Mouse (Mus musculus): ENCODE results near the gene Cap2.

Cap2 gene

DNA sequence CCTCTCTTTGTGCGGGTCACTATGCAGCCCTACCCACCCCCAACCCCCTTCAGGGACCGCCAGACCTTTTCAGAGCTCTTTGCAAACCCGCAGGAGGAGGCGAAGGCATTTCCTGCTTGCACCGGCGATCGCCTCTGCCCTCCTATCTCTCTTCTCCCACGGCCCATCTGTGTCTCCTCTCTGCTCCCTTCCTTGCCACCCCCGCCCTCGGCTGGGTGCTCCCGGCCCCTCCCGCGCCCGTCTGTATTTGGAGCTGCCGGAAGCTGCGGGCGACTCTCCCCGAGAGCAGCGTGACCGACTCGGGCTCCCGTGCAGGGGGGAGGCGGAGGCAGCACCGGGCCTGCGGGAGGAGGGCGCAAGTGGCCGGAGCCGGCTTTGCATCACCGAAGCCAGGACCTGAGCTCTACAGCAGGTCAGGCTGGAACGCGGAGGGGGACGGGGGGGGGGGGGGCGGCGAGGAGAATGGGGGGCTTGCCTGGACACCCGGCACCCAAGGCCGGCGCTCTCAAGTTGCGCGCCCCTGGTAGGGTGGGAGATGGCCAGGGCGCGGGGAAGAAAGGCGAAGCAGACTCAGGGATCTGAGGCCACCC lies at the start of gene Cap2:
Gene Cap2 (plus strand): TSS at position 49 of the 590 bp plus-strand sequence.
- no peak for DNase-seq (ENCODE audit: extremely low read depth, low read depth, low spot score)

DNA sequence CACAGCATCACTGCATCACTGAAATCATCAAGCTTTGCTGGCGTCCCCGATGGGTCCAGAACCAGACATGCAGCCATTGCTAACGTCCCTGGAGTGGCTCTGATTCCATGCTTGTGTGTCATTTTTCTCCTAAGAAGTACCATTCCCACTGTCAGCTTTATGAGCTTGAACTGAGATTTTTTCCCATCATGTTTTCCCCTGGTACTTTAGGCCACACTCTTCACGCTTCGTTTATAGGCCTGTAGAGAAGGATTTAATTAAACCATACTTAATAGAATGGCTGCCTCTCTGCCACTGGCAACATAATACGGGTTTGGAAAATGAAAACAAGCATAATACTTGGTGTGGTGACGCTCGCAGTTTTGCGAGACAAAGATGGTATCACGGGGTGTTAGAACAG lies 42.1 kb upstream of the Cap2 start:
- DNase-seq (ENCODE audit: extremely low read depth, low read depth, low spot score) = no peak

DNA sequence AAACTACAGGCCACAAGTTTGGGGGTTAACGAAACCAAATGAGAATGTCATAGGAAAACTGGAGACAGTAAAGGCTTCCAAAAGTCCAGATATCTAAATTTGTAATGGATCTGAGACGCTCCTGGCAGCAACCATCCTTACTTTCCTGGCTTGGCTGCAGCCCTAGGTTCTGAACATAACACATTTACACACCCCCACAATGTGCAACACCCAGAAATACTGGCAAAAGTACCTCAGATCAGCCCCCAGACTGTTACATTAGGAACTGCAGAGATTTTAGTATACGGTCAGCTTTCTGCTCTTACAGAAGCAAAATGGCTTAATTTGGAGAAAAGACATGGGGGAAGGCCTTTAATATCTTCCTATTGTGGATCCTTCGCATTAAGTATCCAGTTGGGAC lies 39.4 kb upstream of the Cap2 start:
- no peak for DNase-seq (ENCODE audit: extremely low read depth, low read depth, low spot score)

DNA sequence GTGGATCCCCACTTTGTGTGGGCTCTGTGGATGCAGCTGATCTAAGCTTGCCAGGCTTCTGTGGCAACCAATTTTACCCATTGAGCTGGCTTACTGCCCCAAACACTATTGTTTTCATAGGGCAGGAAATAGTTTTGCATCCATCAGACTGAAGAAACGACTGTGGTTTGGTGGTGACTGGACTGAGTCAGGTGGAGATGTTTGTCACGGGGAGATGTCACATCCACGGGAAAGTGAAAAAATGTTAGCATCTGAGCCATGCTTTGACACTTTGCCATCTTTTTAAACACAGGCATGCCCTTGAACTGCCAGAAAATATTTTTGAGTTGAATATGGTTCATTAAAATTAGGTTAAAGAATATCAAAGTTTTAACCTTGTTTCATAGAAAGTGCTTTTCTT lies 37.9 kb upstream of the Cap2 start:
- no peak for DNase-seq (ENCODE audit: extremely low read depth, low read depth, low spot score)

DNA sequence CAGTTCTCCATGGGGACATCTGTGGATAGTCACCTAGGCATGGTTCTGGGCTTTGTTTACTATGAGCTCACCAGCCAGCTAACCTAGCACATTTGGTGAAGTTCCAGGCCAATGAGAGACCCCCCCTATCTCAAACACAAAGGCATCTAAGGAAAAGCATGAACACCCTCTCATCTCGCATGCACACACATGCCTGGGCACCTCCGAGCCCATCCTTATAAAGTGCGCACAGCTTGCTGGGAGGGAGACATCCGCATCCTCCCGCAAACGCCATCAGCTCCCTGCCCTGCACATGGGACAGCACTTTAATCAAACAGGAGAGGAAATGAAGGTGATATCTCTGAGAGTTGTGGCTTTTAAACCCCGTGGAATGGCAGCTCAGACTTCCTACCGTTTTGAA lies 33.4 kb upstream of the Cap2 start:
- DNase-seq (ENCODE audit: extremely low read depth, low read depth, low spot score) = no peak

DNA sequence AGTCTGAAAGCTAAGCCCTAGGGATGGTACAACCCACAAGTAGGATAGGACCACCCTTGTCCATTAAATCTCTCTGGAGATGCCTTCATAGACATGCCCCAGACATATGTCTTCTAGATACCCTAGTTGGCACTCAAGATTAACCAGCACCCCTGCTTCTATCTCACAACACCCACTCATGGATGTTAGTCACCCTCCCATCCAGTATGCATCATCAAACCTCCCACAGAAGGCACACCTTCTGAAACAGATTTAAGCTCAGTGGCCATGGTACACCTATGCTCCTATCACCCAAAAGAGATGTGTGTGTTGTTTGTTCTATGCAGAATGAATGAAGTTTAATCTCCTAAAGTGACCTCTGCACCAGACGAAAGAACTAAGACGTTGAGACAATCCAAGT lies 32.1 kb upstream of the Cap2 start:
- DNase-seq (ENCODE audit: extremely low read depth, low read depth, low spot score) = no peak

DNA sequence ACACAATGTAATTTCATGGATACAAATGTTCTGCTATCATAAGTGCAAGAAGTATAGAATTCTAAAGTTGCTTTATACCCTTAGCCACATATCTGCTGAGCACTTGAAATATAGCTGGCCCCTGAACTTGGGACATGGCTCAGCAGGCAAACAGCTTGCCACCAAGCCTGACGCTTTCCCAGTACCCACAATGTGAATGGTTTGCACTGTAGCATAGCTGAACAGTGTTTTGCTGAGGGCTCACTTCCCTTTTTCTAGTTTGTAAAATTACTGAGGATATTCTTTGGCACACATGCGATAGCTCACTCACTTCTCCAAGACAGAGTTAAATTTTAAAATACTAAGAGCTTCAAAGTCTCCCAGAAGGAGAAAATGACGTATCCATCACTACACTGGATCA lies 20.4 kb upstream of the Cap2 start:
- no peak for DNase-seq (ENCODE audit: extremely low read depth, low read depth, low spot score)

DNA sequence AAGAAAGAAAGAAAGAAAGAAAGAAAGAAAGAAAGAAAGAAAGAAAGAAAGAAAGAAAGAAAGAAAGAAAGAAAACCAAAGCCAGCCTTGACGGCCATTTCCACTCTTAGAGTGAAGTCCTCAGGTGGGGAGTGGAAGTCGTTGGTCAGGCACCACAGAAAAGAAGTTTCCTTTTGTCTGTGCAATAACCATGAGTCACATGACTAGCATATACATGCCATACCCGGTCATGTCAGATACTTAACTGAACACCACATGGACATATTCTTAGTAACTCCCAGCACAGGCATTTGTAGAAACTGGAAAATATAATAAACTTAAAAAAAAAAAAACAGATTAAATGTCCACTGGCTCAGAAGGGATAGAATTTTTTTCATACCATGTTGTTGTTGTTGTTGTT lies 16.0 kb upstream of the Cap2 start:
- DNase-seq (ENCODE audit: extremely low read depth, low read depth, low spot score) = no peak

DNA sequence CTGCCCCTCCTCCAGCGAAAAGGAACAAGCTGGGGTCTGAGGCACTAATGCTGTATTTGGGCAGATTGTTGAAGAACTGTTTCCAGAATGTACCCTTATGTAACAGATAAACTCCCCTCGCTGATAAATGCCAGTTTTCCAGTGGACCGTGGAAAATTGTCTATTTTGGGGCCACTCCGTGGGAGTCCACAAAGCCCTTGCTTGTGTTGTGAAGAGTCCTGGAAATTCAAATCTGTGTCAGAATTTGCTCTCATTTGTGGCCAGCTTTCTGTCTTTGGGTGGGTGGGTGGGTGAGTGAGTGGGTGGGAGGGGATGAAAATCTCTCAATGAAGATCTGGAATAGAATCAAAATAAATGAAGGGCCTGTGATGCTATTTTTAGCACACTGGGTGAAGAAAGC lies 13.5 kb upstream of the Cap2 start:
- DNase-seq (ENCODE audit: extremely low read depth, low read depth, low spot score) = no peak

DNA sequence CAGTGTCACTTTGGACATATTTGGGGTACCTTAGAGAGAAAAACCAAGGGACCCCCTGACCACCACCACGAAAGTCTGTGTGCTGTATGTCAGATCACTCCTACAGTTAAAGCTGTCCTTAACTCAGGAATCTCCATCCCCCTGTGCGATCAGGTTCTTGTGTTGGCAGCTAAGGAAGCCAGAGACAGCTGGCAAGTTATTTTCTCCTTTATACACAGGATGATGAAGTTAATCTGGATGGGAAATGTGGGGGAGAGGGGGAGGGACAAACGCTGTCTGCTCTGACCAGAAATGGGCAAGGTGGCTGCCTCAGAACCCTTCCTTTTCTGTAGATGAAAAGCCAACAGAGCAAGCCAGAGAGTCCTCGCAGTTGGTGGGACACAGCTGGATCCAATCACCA lies 11.0 kb upstream of the Cap2 start:
- DNase-seq (ENCODE audit: extremely low read depth, low read depth, low spot score) = no peak

DNA sequence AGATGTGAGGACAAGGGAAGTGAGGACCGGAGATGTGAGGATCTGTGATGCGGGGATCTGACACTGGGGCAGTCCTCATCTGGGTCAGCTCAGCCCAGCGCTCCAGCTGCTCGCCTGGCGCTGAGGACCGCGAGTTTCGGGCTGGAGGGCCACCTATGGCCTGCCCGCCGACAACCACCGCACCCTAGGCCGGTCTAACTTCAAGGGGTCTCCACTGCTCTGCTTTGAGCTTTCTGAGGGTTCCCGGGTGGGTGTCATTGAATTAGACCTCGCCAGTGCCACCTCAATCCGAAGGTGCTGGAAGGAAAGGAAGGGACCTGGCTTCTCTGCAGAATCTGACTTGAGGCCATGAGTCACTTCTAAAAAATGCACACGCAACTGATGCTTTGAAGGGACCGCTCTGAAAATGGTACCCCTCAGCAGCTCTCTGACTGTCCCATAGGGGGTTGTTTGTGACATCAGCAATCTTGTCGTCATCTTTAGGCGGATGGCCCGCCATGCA lies 793 bp downstream of the Cap2 start:
- DNase-seq (ENCODE audit: extremely low read depth, low read depth, low spot score) = no peak

DNA sequence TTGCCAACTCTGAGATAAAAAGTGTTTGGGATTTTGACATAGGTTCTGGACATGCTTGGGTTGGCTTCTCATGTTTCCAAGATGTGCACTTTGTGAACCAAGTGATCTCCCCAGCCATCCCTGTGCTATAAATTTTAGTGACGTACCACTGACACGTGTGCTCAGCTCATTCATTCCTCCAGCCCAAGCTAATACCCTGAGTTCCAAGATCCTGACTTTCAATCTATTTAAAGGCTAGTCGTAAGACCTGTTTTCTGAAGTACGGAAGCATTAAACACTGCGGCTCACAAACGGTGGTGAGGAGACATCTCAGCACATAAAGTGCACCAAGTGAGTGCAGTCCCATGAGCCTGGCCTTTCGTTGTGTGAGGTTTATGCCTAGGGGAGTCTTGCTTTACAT lies 6.3 kb downstream of the Cap2 start:
- DNase-seq (ENCODE audit: extremely low read depth, low read depth, low spot score) = no peak

DNA sequence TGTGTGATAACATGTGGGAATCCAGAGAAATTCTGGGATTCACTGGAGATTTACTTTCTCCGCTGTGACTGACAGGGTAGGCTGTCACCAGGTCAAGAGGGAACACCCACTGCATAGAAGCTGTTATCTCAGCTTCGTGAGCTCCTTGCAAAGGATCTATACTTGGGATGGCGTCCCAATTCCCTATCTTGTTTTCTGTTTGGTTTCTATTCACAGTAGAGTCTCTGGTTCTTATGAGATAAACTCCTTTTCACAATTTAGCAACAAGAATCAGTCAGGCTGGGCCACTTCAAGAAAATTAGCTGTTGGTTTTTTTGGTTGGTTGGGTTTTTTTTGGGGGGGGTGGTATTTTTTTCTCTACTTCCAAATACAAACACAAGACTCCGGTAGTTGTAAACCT lies 7.2 kb downstream of the Cap2 start:
- no peak for DNase-seq (ENCODE audit: extremely low read depth, low read depth, low spot score)

DNA sequence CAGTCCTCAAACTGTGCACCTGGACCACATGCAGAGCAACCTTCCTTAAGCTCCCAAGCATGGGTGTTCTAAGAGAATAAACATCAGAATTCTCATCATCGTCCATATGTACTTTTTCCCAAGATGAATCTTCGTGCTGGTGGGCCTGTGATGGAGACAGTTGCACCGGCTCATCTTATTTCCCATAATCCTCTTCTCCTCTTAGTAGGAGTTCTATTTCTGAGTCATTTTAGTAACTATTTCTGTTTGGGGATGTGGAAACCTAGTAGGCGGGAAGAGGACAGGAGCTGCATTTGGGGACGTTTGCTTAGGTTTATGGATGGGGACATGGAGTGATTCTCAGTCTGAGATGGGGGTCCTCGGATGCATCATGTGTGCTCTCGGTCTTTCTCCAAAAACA lies 8.8 kb downstream of the Cap2 start:
- no peak for DNase-seq (ENCODE audit: extremely low read depth, low read depth, low spot score)

DNA sequence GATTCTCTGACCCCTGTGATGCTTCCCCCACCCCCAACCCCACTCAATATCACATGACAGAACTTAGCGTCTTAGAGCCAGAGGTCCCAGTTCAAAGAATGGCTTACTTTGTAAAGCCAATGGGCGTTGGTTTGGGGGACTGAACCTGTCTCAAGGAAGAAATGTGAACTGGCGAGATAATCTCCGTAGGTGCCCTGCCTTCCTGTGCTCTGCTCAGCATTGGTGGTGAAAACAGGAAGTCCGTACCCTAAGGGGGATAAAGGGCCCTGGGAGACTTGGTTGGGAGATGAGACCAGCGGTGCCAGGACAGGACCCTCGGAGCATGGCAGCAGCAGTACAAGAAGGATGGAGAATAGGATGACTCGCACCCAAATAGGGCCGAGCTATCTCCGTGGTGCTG lies 12.8 kb downstream of the Cap2 start:
- no peak for DNase-seq (ENCODE audit: extremely low read depth, low read depth, low spot score)

DNA sequence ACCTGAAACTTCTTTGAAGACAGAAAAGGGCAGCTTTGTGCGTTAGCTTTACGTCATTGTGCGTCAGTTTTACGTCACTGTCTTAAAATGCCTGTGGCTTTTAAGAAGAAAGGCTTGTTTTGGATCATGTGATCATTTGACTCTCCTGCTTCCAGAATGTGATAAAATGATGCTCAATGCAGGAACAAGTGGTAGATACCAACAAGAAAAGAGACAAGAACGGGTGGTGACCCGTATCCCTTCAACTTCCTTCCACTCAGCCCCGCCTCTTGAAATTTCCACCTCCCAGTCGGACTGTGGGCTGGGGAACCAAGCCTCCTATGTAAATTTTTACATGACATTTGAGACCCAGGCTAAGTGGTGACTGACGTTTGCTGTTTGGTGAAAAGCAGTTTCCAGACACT lies 13.5 kb downstream of the Cap2 start:
- DNase-seq (ENCODE audit: extremely low read depth, low read depth, low spot score) = no peak

DNA sequence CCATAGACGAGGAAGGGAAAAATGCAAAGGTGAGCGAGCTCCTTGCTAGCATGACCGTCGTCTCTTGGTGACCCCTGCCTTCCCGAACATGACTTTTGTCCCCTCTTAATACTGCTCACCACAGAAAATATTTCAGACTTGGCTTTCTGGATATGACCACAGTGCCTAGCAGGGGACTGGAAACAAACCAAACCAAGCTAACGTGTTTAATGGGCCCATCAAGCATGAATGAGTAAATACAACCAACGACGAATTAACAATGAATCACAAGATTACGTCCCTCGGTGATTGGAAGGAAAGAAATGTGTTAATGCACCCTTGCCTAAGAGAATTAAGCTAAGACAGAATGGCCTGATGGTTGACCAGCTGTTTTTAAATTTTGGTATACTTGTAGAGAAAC lies 13.9 kb downstream of the Cap2 start:
- DNase-seq (ENCODE audit: extremely low read depth, low read depth, low spot score) = no peak

DNA sequence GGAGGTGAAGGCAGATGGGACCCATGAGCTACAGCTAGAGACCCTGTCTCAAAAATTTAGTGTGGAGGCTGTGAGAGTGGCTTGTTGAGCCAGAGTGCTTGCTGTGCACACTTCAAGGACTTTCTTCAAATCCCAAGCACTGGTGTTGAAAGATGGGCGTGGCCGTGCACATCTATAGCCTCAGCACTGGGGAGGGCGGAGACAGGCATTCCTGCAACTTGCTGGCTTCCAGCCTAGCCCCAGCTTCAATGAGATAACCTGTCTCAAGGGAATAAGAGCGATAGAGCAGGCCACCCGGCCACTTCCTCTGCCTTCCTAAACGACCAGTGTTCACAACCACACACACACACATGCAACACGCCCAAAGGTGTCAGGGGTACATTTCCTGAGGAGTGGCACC lies 14.5 kb downstream of the Cap2 start:
- no peak for DNase-seq (ENCODE audit: extremely low read depth, low read depth, low spot score)

DNA sequence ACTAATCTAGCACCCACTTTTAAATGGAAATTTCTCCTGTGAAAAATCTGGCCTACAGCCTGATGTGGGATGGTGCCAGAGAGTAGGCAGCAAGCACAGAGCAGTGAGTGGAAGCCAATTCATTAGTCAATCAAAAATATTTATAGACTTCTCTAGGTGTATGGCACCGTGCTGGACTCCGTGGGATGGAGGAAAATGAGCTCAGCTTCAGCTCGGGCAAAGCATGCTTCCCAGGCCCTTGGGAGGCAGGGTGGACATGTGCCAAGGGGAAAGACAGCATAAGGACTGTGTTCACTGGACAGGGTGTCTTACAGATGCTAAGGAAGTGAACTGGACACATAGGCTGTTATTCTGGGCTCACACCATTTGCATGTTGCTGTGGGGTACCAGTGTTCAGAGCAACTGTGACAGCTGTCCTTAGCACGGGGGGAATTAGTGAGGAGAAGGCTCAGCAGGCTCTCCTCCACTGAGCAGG lies 15.6 kb downstream of the Cap2 start:
- DNase-seq (ENCODE audit: extremely low read depth, low read depth, low spot score) = no peak

DNA sequence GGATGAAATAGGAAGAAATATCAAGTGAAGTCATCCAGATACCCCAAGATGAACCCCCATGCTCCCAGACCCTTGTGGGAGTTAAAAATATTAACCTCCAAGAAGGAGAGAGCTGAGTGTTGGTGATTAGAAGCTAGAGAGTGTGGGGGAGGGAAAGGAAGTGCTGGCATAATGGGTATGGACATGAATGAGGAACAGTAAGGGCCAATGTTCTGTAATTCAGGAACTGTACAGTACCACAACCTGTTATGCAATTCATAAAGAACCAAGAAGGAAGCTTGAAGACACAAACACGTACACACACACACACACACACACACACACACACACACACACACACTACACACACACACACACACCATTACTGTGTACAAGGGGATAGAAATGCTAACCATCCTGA lies 19.8 kb downstream of the Cap2 start:
- DNase-seq (ENCODE audit: extremely low read depth, low read depth, low spot score) = no peak

DNA sequence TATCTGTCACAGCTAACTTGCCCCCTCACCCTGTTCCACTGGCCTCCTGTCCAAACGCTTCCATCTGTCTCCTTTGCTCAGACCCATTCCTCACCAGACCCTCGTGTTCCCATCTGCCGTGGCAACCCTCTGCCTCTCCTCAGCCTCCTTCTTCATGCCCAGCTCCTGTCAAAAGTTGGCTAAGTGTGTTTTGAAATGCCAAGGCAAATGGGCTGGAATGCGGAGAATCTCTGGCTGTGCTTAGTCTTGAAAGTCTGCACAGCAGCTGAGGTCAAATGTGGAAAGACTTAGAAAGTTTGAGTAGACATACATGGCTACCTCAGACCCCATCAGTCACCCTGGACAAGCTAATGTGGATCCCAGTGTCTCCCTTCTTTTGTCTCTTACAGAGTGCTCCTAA lies 21.1 kb downstream of the Cap2 start:
- DNase-seq (ENCODE audit: extremely low read depth, low read depth, low spot score) = no peak

DNA sequence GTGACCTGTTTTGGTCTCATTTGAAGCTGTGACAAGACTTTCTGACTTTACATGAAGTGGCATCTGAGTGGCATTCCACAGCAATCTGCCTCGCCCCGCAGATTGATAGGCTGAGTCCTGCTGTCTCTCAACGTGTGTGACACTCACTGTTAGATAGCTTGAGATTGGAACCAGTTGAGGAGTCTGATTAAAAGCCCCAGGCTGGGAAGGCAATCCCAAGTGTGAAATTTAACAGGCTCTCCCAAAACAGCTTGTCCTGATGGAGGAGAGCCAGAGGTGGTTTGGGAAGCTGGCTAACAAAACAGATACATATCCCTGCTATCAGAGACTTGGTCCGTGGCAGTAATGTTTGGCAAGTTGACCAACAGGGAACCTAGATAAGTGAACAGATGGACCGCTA lies 21.6 kb downstream of the Cap2 start:
- no peak for DNase-seq (ENCODE audit: extremely low read depth, low read depth, low spot score)

DNA sequence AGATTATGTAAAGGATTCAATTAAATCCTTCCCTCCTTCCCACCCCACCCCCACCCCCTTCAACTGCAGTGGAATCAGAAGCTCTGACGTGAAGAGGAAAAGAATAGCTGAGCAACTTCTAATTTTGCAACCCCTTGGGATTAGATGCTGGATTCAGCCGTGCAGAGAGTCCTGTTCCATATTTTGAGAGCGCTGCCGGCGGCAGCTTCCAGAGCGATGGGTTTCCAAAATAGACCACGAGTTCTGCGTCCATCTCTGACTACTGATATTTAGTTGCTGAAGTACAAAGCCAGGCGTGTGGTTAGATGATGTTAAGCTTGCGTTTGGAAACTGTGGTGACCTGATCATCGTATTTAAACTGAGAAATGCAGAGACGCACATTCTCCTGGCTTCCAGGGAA lies 22.1 kb downstream of the Cap2 start:
- no peak for DNase-seq (ENCODE audit: extremely low read depth, low read depth, low spot score)

Data from fat pad, adult 2 months (tissue).